Mouse (Mus musculus): ENCODE results near the gene Tmem39a.

The Tmem39a gene

DNA sequence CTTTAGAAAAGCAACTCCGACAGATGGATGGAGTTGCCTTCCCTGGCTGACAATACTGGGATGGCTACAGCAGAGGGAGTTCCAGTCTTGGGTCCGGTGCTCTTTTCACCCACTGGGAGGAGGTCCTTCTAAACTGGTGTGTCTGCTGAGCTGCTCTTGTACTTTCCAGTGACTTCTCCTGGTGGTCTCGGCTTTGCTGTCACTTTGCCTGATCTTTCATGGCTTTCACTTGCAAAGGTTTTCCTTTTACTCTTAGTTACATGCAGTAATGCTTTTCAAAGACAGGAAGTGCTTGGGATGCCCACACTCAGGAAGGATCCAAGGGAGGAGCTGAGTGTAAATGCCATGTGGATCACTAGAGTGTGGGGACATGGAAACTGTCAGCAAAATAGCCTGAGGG lies 33.0 kb downstream of the Tmem39a start:
- DNase-seq: no peak

DNA sequence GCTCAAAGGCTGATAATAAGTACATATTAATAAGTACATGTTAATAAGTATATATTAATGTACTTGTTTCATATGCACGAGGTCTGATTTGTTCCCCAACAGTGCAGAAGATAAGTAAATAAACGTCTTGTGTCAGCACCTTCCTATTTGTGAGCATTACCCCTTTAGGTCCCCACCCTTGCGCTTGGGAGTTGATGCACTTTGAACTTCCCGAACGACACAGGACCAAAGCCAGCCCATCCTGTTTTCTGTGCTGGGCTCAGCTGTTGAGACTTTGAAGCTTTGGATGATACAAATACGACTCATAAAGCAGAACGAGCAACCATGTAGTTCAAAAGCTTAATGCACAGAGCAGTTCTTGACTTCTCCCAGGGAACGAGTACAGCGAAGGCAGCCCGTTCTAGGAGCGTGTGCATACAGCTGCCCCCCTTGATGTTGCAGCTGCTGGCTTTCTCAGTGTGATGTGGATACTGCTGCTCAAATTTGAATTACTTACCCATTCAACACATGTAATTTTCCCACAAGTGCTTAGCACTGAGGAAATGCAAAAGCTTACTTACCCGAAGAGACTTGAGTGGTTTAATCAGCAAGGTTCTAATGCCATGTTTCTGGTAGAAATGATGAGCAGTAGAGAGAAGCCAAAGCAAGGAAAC lies 33.7 kb downstream of the Tmem39a start:
- DNase-seq: no peak

DNA sequence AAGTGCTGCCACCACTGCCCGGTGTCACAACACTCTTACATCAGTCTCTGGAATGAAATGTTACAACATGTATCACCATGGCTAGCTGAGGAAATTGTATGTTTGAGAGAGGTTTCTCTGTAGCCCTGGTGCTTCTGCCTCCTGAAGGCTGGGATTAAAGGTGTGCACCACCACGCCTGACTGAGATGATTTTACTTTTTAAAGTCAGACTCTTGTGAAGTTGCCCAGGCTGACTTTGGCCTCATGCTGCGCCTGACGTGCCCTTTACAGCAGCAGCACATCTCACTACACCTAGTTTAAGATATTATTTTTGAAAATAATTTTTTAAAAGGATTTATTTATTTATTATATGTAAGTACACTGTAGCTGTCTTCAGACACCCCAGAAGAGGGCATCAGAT lies 34.4 kb downstream of the Tmem39a start:
- no peak for DNase-seq

DNA sequence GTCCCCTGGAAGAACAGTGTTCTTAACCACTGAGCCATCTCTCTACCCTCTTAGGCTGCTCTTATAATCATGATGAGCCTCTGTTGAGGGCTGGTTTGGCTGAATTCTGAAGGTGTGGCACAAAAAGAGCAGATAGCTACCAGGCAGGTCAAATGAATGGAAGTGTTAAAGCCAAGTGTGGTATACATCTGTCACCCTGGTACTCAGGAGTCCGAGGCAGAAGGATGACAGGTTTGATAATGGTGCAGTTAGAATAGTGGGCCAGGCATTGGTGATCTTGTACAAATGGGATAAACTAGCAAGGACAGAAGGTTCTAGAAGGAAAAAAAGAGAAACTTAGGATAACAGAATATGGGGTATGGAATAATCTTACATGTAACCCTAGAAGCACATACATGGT lies 35.9 kb downstream of the Tmem39a start:
- DNase-seq: no peak

DNA sequence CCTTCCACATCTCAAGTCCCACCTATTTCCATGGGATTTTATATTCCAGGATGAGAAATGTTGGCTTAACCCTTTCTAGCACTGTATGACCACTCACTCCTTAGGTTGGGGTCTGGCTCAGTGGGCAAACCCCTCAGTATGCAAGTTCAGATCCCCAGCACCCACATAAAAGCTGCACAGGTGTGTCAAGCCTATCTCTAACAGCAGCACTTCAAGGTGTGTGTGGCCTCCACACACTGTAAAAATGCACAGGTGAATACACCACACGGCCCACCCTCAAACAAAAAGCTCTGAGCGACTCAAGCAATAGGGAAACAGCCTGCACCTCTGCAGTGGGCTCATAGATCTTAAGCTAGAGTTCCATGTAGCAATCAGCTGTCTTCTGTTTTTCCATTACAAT lies 37.6 kb downstream of the Tmem39a start:
- DNase-seq: no peak

DNA sequence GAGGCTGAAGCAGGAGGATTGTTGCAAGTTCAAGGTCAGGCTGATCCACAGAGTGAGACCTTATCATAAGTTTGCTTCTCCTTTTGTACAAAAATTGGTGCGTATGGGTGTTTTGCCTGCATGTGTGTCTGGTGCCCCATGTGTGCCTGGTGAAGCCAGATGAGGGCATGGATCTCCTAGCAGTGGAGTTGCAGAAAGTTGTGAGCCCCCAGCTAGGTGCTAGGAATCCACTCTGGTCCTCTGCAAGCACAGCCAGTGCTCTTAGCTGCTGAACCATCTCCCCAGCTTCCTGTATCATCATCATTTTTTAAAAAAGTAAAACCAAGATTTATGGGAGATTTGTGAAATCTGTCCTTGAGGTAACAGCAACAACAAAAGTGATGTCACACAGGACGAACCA lies 38.2 kb downstream of the Tmem39a start:
- DNase-seq: no peak

DNA sequence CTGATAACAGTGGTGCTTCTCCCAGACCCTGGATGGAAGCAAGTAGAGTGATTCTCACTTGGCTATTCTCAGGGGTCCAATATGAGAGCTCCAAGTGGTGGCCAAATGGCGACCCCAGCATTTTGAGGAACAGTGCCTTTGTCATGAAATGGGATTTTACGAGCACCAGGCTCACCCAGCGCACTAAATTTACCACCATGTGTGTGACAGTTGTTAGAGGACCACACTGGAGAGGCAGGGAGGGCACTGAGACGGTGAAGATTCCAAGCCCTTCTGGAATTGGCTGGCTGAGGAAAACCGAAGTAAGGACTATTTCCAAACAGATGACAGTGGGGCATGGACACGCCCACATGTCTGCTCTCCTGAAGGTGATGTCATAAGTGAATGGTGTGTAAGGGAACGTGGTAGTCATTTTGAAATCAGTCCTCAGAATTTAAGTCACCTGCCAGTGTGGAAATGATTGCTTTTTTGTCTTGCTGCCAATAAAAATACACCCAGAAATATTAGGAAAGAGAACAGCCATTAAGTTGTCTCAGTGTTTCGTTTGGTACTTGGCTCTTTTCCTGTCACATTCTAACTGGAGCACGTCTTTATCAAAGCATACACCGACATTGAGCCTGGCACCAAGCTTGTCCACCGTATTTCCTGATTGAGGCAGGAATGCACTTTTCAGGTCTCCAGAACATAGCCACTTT lies 40.6 kb downstream of the Tmem39a start:
- no peak for DNase-seq

DNA sequence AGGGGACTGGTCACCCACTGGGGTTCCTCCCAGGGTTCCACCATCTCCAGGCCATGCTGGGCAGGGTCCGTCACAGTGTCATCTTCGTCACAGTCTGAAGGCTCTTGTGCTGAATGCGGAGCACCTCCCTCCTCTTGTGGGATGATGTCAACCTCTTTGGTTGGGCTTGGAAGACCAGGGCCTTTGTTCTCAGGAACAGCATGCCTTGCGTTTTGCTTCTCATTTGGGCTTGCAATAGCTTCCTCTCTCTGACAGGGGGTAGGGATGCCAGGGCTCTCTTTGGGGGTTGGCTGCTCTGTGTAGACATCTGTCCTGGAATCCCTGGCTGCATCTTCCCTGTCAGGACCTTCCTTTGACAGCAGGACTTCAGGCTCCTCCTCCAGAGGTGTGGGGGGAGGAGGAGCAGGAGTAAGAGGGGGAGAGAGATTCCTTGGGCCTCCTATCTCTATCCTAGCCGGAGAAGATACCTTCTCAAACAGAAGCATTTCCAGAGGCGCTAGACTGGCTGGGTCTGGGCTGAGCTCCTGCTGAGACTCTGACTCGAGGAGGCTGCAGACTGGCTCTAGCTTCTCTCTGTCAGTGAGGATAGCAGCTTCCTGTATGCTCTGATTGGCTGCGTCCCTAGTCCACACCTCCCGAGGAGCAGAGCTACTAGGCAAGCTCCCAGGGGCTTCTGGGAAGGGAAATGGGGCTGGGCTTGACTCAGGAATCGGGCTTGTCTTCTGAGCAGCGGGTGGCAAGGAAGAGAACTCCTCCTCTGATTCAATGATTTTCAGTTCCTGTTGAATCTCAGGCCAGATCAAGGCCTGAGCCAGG lies 44.7 kb downstream of the Tmem39a start:
- no peak for DNase-seq

DNA sequence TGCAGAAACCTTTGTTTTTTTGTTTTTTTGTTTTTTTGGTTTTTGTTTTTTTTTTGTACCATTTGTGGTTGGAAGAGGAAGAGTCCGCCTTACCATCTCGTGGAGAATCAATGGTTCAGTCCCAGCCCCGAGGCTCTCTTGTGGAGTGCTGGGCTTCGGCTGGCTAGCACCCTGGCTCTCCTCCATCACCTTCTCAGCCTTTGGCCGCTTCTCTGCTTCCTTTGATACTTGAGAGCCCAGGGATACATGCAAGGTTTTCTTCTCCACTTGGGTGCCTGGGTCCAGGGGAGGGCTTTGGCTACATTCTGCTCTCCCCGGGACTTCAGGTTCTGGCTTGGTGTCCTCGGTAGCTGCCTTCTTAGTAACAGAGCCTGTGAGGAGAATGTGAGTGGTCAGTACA lies 48.0 kb downstream of the Tmem39a start:
- DNase-seq: no peak

DNA sequence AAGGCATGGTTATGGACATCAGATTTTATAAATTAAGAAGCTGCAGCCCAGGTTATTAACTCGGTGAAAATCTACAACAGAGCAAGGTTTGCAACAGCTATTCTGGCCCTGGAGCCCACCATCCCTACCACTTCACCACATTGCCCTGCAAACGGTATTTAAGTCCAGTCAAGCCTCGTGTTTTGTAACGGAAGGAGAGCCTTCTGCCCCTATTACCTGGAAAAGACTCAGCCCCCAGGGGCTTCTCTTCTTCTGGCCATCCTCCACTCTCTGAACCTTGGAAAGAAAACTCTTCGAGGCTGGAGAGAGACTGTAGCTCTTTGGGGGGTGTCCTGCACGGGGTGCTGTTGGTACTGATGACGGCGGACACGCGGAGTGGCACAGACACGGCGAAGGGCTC lies 50.2 kb downstream of the Tmem39a start:
- no peak for DNase-seq

DNA sequence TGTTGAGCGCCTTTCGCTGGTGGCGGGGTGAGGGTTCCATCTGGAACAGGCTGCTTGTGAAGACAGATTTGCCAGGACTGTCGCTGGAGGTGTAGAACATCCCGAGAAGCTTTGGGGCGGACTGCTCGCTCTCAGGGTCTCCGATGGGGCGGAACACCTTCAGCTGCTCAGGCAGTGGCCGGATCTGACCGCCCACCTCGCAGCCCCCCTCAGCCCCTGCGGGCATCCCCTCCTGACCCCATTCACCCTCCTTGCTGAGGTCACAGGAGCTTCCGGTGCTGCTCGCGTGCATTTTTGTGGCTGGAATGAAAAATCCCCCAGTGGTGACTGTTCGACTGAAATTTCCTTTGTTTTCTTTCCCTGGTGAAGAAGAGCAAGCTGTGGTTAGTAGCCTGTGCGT lies 50.6 kb downstream of the Tmem39a start:
- no peak for DNase-seq

DNA sequence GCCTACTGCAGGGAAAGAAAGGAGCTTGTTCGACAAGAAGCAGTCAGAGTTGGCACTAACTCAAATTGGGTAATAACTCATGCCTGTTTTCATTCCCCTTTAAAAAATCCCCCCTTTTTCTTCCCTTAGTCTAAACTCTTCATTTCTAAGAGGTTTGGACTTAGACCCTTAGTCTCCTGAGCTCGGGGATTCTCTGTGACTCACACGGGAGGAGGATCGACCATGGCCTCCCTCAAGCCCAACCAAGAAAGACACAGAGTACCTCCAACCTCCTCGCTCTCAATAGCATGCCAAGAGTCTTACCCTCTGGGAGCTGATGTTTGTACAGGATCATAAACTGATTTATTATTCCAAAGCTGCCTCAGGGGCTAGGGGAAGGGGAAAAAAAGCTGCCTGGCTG lies 54.1 kb downstream of the Tmem39a start:
- DNase-seq: no peak

DNA sequence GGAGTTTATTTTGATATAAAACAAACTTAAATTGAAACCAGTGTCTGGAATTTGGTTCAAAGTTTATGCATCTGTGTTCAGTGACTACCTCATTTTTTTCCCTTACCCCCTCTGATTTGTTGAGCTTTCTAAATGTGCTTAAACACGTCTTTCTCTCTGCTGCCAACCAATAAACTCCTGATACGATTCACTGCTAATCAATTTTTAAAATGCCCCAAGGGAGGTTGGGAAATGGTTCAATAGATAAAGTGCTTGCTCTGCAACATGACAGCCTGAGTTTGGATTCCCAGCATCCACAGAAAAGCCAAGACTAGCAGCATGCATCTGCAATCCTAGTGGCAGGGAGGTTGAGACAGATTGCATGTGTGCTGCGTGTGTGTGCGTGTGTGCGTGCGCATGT lies 55.1 kb downstream of the Tmem39a start:
- DNase-seq: no peak

DNA sequence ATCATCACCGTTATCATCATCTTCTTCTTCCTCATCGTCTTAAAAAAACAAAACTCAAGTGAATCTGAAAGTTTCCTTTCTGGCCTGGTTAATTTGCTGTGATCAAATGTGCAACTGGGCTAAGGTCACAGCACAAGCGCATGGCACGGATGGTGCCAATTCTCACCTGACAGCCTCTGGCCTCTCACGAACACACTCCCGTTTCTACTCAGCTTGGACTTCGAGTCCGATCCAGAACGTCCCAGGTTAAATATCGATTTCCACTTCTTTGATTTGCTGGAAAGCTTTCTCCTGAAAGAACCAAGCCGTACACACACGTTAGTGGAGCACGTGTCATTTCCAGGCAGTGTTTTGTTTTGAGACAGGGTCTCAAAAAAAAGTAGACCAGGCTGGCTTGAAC lies 59.5 kb downstream of the Tmem39a start:
- DNase-seq: no peak

DNA sequence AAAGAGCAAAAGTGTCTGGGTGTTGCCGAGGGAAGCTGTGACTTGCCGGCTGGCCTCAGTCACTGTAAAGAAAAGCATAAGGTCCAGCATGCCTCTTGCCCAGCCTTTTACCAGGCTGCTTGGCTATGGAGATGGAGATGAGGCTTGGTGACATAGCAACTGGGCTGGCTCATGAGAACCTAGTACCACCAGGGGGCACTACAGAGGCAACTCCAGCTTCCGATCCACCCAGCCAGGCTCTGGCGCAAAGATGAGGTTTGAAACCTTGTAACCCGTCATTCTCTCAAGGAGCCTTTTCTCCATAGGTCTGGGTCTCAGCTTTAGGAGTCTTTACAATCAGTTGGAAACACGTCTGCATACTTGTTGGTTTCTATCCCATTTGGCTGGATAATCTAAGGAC lies 60.6 kb downstream of the Tmem39a start:
- peak; percentile 88 for DNase-seq

DNA sequence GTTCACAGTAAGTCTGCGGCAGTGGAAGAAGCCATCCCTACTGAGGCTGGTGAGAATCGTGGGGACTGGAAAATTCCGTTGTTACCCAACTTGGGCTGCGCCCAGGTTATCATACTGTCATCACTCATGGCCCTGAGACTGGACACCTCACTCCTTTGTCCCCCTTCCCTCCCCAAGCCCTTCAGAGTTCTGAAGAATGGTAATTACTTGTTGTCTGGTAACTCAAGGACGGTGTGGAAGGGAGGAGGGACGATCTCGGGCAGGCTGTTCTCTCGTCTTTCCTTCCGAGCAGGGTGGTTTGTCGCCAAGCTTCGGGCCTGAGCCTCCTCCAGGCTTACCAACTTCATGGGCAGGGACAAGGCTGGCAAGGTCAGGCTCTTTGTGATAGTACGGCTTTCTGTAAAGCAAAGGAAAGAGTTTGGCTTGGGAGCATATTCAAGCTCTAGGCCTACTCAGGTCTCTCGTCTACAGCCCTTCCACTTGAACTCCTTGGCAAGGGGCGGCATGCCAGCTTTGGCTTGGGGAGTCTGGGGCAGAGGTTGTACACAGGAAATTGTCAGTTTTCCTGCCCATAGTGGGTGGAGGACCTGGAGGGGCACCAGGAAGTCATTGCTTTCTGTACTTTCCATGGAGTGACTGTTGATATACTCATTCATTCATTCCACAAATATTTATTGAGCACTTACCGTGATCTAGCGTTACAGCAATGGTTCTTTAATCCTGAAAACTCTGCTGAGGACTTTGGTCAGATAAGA lies 62.4 kb downstream of the Tmem39a start:
- peak; percentile 88 for DNase-seq

DNA sequence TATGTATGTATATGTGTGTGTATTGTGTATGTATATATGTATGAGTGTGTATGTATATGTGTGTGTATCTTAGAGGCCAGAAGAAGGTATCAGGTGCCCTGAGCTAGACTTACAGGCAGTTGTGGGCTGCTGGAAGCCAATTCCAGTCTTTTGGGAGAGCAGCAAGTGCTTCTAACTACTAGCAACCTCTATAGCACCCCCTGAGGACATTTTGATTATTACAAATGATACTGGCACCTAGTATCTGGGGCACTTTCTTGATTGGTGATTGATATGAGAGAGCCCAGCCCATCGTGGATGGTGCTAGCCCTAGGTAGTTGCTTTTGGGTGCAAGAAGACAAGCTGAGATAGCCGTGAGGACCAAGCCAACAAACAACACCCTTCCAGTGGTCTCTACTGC lies 63.8 kb downstream of the Tmem39a start:
- no peak for DNase-seq

DNA sequence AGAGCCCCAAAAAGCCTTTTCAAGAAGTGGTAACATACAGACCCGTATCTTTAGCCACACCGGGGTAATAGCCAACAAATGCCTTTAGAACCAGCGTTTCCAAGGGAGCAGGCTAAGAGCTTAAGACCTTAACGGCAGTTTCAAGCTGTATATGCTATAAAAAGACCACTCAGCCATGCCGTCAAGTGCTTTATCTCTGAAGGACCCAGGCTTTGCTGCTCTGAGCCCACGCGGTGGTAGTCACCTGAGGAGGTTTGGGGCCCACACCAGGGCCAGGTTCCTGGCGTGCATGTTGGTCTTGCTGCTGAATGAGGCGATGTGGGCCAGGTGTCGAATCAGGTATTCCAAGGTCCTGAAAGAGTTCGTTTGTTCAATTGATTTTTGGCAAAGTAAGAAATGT lies 65.8 kb downstream of the Tmem39a start:
- DNase-seq: no peak

DNA sequence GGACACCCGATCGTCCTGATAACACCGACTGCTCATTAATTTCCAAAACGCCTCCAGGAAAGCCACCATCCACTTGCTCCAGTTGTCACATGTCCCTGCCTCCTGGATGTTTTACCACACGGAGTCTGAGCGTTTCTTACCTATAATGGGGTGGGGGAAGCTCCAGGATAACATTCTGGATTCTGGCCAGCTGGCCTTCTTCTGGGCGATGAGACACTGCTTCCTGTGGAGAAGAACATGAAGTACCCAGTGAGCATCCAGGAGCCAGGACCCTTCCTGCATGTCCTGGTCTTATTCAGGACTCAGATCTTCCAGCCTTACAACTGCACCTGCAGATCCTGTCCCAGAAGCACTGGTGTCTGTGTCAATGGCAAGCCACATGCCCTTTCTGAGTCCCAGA lies 66.9 kb downstream of the Tmem39a start:
- DNase-seq: peak; percentile 50

DNA sequence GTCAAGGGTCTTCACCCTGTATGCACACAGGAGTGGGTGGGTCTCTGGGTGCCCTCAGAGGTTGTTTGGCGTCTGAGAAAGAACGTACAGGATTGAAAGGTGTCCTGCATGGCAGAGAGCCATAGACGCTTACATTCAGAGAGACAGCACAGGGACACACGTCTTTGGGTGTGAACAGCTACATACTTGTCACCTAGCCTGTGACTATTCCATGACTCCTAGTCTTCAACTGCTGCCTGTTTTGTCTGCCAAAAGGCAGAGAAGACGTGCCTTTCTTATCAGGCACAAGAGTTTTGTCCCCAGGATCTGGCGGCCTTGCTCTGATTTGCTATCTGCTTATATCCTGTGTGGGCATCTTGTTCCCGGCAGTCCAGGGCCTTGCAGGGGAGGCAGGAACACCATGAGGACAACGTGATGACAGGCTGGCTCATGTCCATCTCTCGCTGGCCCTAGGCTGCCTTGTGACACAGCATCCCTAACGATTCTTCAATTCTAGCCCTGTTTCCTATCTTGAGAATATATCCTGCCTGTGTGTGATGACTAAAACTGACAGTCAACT lies 67.4 kb downstream of the Tmem39a start:
- peak; percentile 64 for DNase-seq

DNA sequence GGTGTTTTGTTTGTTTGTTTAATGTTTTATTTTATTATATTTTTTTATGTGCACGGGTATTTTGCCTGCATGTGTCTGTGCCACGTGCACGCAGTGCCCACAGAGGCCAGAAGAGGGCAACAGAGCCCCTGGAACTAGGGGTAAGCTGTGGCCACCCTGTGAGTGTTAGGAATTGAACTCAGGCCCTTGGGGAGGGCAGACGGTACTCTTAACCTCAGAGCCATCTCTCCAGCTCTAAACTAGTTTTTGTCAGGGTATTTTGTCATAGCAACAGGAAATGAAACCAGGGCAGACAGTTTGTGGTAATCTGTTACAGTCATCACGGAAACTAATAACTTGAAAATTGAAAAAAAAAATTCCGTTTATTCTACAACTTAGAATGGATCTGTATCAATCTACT lies 73.6 kb downstream of the Tmem39a start:
- DNase-seq: peak; percentile 82

DNA sequence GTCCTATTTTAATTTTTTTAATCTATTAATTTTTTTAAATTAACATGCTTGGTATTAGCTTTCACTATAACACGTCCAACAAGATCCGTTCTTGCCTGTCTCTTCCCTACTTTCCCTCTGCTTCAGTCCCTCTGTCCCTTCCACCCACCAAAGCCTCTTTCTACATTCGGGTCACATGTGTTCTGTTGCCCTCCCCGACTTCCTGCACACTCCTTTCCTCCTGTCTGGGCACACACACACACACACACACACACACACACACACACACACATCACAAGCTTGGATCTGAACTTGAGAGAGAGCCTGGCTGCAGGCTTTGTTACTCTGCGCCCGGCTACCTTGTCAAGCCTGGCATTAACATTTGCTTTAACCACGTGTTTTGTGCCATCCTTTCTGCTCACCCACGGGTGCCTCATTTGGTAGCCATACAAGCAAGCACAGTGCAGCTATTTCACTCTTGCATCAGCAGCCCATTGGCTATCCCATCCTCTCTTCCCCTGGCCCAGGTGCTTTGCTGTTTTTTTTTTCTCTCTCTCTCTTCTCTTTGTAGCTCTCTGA lies 77.4 kb downstream of the Tmem39a start:
- no peak for DNase-seq

DNA sequence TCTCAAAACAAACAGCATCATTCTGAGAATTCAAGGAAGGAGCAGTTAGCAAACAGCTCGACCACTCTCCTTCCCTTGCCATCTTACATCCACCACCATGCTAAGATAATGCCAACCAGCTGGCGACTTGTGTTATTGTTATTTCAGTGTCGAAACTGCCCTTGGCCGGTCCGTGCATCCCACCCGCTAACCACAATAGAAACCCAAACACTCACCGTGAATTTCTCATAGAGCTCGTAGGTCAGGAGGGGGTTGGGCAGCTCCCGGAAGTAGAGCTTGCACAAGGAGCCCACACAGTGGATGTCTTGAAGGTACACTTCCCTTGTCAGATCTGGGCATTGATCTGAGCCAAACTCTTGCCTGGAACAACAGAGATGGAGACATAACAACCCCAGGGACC lies 78.2 kb downstream of the Tmem39a start:
- peak; percentile 43 for DNase-seq
